Mouse (Mus musculus): Measurements from ENCODE around the gene Efnb2. TPM values are rescaled to one million over a fixed set of nuclear protein-coding genes. Genes with fewer than 3 reads are reported as not detected.

The Efnb2 gene
- total RNA-seq, 2 experiments from 2014 or later, result 5.7 to 7.0 TPM

DNA sequence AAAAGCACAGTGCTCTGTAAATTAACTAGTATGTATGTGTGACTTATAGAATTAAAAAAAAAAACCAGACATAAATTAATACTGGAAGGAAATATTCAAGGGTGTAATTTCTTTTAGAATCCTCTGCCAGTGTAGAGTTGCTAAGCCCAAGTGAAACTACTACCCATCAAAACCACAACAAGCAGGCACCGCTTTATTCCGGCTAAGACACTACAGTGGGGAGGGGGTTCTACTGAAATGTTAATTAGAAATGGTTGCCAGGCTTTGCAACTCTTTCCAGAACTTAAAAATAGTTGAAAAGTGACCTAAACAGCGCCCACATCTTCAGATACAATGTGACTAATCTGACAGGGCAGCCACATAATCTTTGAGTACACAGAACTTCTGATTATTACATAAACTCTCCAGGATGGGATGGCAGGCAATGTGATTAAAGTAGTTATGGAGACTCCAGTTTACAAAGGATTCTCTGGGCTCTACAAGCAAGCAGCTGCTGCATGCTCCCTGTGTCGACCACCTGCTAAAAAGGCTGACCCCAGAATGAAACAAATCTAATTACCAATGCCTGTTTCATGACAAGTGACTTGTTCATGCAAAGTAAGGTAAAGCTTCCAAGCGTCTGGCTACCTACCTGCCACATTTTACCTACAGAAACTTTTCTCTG, 3.2 kb downstream of the Efnb2 start:
- intact Hi-C loops (cut with DNase I), result no loop called here

DNA sequence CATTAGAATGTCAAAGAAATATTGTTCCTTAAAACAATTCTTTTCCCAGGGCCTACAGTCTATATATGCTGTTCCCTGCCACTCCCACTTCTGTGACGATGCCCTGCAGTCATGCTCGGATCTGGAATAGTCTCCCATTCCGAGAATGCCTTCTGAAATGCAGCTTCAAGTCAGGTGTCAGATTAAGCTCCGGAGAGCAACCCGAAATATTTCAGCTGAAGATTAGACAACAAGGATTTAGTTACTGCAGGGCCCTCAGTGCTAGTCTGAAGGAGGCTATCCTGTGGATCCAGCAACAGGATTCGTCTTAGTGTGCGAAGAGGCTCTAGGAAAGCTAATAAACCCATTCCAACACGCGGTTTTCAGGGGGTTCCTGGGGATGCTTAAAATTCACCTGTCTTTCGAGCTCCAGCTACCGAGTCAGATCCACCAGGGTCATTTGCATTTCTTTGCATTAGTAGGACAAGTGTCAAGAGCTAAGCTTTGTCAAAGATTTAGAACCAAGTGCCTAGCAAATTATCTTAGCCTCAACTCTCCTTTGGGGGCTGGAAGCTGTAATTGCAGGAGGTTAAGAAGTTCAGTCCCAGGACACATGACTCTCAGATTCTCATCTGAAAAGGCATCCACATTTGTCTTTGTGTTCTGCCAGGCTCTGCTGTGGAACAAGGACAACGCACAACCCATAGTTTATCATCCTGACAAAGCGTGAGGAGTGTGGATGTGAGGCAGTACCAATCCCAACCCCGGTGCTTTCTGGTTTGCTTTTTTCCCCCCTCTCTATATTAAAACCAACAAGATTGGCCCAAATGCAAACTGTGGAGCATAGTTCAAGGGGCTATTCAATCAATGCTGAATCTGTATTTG, 4.2 kb downstream of the Efnb2 start:
- intact Hi-C loops (cut with DNase I), result no loop called here
- no peak for DNase-seq

More for the DNA sequence above, 3.2 kb downstream of the Efnb2 start:
- DNase-seq, result no peak

DNA sequence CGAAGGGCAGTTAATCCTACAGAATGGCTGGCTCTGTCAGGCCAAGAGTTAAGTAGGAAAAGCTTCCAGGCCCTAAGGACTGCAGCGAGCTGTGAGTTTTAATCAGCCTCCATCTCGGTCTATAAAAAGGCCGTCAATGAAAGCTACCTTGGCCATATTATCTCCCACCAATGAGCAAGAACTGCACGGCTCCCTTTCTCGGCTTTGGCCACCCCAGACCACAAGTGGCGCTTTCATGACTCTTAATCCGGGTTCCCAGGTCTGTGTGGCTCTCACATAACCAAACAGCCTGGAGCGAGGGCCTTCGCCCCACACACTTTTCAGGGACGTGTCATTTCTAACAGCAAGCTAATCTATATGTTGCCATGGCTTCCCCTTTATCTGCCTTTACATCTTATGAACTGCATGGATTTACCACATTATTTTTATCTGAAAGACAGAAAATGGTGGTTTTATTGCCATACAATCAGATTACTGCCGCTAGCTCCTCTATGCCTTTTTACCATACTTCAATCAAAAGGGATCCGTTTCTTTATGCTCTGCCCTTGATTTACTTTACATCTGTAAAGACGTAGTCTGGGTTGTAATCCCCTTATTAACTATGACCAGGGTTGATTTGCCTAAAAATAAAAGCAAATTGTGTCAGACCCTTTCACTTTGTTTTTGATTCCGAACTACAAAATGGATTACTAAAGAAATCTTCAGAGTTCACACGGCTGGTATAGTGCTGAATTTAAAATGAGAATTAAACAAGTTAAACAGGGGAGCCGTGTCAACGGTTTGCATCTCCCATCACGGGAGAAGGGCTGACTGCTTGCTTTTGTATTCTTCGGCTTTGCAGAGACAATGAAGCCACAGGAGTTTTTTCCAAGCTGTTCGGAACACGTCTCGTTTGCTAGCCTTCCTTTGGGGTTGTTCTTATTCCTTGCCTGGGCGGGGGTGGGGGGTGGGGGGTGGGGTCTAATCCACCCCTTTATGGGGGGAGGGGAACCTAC, 5.4 kb downstream of the Efnb2 start:
- intact Hi-C loops (cut with DNase I), result no loop called here
- DNase-seq, result no peak

DNA sequence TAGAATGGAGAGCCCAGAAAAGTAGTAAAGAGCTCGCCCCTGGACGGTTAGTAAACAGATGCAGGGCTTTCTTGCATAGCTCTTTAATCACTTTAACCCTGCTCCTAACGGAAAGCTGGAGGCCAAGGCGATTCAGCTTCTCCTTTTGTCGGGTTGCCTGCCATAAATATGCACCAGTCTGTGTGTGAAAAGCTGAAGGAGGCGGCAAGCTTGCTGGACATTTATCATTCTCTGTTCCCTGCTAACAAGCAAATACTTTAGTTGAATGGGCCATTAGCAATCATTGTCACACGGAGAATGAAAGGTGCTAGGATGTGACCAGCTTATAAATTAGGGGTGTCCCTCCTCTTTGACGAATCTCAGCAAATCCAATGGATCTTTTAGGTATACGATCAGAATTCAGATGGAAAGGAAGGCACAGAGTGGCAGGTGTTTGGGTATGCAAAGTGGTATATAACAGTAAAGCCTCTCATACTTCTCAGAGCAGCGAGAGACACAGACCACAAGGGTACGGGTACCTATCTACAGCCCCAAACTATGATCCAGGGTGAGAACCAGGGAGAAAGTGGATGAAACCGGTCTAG, 7.0 kb downstream of the Efnb2 start:
- no peak for DNase-seq
- intact Hi-C loops (cut with DNase I), result no loop called here

DNA sequence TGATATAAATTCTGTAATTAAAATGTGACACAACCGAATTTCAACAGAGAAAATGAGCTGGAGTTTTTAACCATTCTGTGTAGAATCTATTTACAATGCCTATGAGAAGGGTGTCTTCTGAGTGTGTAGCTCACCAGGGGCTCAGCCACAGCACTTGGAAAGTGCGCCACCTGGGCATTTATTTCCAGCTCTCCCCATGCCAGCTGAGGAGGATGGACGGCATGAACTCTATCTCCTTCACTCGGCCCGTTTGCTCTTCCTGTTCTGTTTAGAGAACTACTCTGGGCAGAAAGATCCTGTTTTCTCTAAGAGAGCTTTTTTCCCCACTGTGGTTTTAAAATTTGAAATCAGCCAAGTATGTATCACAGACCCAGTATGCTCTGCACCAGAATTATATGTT, 7.7 kb downstream of the Efnb2 start:
- intact Hi-C loops (cut with DNase I), result no loop called here
- DNase-seq, result no peak

DNA sequence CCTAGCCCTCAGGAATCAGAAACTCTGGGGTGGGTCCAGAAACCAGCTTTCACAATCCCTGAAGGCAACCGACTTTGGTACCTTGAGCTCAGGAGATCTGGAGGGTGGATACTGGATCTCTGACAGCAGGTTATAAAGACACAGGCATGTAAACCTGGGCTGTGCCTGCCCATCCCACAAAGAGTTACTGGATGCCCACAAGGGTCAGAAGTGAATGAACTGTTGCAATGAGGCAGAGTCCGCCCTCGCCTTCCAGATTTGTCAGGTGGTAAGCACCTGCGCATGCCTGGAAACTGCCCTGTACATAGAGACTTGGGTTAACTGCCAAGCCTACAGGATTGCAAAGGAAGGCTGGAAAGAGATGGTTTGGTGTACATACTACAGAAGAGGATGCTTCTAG, 8.7 kb downstream of the Efnb2 start:
- no peak for DNase-seq
- intact Hi-C loops (cut with DNase I), result no loop called here

DNA sequence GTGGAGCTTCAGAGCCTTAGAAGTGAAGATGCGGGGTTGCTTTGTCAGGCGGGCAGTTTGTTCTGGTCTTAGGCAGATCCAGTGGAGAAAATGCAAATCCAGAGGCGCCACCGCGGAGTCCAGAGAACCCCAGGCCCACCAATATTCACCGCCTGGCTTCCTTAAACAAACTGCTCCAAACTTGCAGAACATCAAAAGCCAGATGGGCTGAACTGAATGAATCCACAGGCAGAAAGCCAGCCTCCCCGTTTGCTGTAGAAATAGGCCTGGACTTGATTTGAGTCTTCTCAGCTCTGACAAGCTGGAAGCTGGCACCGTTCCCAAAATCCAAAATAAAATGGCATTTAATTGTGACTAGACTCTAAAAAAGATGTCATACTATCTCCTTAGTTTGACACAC, 11.1 kb downstream of the Efnb2 start:
- intact Hi-C loops (cut with DNase I), result no loop called here

DNA sequence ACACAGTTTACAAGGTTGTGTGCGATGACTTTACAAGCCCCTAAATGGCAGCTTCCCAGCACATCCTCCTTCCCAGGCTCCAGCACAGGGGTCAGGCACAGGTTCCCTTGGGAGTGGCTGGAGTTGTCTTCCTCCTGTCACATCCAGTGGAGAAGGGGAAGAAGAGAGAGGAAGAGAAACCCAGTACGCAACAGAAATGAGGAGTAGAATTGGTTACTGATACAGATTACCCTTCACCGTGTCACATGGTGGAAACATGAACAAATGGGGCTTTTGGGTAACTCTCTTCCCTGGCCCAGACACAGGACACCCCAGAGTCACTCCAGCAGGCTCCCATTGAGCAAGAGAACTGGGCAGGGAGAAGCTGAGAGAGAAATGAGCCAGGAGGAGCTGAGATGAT, 11.5 kb downstream of the Efnb2 start:
- intact Hi-C loops (cut with DNase I), result no loop called here

More for the DNA sequence above, 11.1 kb downstream of the Efnb2 start:
- DNase-seq, result no peak

DNA sequence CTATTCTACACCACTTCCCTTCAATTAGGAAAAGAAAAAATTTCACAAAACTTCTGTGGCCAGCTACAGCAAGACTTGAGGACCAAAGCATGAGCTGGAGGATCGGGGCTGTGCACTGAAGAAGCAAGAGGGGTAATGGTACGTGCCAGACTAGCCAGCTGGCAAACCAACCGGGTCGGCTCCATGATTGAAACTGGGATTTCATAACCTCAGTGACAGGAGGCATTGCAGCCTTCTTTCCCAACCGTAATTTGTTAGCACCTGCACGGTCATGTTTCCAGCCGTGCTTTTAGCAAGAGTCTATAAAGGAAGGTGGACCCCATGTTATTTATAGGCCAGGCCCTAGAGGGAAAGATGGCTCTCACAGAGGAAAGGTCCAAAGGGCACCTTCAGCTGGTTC, 12.4 kb downstream of the Efnb2 start:
- no peak for DNase-seq
- intact Hi-C loops (cut with DNase I), result no loop called here

More for the DNA sequence above, 11.5 kb downstream of the Efnb2 start:
- no peak for DNase-seq

DNA sequence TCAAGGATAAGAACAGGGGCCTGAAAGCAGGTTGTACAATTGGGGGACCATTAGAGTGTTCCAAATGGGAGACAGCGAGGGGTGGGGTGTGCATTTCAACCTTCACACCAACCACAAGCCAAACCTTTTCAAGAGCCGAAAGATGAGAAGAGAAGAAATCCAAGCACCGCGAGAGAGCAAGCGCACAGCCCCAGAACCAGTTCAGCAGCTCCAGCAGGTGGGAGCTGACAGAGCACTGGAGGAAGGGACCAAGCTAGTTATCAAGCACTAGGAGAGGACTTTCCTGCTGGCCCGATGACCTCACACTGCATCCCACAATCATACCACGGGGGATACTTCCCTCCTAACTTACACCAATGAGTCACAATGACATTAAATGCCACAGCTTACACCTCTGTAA, 13.2 kb downstream of the Efnb2 start:
- intact Hi-C loops (cut with DNase I), result no loop called here

DNA sequence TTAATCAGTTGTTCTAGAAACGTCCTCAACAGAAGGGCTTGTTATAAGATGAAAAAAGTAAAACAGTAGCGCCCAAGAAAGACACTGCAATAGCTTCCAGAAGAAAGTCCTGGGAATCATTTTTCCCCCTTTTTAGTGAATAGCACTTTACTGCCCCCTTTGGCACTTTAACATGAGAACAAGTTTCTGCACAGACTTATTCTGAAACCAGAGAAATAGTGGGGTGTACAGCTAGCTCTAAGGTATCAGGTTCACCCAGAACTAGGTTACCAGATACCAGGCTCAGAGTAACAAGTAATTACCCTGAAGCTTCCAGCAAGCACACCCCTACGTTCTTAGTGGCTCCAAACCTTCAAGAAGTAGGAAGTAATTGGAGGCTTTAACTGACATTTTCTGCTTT, 13.7 kb downstream of the Efnb2 start:
- no peak for DNase-seq
- intact Hi-C loops (cut with DNase I), result no loop called here

More for the DNA sequence above, 13.2 kb downstream of the Efnb2 start:
- no peak for DNase-seq

DNA sequence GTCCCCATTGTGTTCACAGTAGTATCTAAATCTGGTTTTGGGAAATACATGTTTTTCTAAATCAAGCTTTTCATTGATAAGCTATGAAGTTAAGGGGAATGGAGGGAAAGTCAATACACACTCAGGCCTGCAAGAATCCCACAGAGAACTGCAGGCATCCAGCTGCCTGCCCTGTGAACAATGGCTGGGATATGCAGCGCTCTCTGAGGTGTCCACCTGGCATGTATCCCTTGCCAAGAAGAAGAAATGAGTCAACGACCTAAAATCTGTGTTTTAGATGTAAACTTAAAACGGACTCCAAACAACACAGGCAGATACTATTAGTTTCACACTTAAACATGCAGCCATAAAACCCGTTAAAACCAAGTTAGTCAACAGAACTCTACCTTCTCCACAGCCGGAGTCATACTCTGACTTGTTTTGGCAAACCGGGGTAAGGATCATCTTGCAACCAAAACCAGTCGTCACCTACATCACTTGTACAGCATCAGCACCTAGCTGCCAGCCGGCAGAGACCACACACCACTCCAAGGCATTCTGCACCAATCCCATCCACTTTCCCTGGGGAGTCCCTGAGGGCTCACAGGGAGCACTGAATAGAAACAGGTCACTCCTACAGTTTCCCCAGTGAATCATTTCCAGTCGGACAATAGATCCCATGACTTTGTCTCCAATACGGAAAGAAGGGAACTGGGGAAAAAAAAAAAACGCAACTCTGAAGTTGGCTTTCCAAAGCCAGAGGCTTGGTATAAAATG, 16.7 kb downstream of the Efnb2 start:
- intact Hi-C loops (cut with DNase I), result no loop called here
- DNase-seq, result no peak

DNA sequence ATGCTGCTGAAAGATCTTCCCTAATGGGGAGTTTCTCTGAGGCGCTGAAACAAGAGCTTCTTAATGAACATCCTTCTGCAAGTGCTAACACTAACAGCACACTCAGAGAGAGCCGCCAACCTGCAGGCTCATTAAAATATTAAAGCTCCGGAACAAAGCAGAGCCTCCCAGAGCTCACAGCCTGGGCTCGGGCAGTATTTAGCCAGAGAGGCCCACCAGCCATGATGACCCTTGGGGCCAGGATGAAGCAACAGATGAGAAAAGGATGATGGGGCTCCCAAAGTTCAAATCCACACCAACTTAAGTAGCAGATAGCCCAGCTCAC, 20.8 kb downstream of the Efnb2 start:
- no peak for DNase-seq
- intact Hi-C loops (cut with DNase I), result no loop called here

DNA sequence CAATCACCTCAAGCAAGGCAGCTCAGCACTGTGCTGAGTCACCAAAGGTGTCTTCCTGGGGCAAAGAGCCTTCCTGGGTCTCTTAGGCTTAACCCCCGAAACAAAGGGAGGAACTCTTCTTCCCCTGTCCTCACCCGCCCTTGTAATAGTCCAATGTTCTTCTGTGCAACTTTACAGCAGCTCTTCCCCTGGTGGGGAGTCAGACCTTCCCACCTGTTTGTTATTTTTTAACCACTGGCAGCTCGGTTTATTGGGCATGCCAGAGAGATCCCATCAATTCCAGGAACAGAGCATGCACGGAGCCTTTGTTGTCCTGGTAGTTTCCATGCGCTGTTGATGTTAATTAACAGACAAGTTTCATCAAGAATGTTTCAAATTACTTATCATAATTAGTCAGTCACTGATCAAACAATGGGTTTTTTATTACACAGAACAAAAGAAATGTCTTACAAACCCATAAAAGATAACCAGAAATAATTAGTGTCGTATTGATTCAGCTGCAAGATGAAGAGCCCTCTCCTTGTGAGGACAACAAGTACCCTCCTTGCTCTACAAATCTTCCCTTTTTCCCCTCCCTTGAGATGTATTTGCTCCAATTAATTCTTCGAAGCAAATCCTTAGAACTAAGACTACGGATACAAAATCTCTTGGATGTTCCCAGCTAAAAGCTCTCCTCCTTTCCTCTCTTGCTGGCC, 21.3 kb downstream of the Efnb2 start:
- intact Hi-C loops (cut with DNase I), result no loop called here
- no peak for DNase-seq

DNA sequence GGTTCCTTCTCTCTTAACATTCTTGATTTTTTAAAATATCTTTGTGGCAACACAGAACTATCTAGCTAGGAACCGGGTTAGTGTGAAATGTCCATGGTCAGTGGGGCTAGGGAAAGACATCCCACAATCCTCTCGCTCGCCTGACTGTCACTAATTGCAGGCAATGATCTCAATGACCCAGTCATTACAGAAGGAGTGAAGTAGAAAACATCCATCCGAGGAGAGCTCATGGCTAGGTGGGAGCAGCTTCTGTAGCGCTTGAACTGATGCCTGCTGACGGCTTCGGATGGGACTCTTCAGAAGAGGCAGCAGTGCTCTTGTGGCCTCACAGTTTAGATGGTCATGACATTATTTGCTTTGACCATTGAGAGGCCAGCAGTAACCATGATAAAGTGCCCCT, 29.6 kb downstream of the Efnb2 start:
- no peak for DNase-seq
- intact Hi-C loops (cut with DNase I), result no loop called here

DNA sequence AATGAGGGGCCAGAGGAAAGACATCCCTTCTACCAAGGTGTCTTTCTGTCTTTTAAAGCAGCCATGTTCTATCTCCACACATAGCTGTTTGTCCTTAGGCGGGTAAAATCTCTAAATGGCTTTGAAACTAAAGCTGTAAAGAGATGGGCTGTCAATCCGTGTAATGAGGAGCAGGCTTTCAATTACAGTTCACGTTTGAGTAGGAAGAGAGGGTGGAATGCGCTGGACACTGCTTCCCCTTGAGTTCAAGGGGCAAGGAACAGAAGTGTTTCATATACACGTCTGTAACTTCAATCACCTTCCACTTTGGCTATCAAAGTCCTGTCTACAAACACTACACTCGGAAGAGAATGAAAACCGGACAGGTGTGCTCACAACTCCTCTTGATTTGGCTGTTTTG, 37.0 kb downstream of the Efnb2 start:
- DNase-seq, result no peak
- intact Hi-C loops (cut with DNase I), result no loop called here

DNA sequence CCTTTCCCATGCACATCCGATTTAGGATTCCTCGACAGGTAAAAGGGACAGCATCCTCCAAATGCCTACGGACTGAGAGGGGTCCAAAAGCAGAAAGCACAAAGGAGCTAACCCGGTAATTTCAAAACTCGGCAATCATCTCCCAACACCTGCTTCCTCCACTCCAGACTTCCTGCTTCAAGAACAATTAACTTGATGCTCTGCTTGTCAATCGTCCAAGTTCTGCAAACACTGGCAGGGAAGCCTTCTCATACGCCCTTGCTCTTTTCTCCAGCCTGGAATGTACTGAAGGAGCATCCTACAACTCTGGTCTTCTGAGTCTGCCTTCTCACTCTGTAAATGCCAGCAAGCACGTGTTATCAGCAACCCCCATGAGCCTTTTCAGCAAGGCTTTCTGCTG, 37.6 kb downstream of the Efnb2 start:
- DNase-seq, result no peak
- intact Hi-C loops (cut with DNase I), result no loop called here

DNA sequence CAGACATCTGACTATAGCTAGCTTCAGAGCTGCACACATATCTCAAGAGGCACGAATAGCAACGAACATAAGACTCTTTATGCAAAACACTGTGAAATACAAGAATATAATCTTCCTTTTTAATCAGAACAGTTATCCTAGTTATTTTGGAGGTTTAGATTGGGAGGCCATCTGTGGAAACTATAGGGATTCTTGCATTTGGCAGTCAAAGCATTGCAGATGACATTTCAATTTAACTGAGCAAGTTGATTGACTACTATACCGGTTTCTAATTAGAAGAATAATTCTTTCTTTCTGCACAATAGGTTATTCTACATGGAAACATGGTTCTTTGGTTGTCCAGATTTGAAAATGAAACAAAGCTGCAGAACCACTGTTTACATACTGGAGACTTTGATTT, 38.6 kb downstream of the Efnb2 start:
- intact Hi-C loops (cut with DNase I), result no loop called here
- no peak for DNase-seq

DNA sequence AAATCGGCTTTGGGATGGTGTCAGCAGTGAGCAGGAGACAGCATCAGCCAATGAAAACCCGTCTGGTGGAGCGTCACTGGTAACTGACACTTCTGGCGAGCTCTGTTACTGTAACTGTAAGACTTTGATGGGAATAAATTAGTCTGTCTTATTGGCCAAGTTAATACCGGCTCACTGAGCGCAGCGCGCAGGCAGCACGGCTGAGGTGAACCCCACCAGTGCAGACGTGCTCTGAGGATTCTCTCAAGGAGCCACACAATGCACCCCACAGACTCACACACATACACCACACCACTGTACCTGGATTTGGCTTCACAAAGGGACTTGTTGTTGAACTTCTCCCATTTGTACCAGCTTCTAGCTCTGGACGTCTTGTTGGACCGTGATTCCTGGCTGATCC, 39.0 kb downstream of the Efnb2 start:
- intact Hi-C loops (cut with DNase I), result no loop called here
- no peak for DNase-seq

Measured in gastrocnemius, postnatal 36 days (tissue).